Mouse (Mus musculus): ENCODE measurements around the gene Olfr593. TPM values are rescaled to one million over a fixed set of nuclear protein-coding genes. Genes with fewer than 3 reads are reported as not detected.
"Not testable (repeated sequence)": the region's sequence is repeated elsewhere in the genome, so short reads cannot be mapped to it uniquely, and the experiment has no call there.

The Olfr593 gene
- not detected for total RNA-seq (2021)
- long read RNA-seq, experiment 1 = 0 reads
- long read RNA-seq, experiment 2 = 0 reads

DNA sequence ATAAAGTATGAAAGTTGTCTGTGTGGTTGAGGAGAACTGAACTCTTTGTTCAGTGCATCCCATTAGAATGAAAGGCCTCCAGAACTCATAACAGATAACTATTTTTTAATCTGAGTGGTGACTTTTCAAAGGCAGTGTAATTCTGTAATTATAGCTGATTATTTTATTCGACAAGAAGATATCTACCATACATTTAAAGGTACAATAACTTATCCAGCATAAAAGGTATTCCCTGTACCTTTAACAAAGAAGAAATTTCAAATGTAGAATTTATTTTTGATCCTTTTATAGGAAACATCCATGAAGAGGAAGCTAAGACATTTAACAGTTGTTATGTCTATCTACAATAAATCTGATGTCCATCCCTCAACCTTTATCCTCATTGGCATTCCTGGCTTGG is at the start of gene Olfr593:
Olfr593 (plus strand) TSS at position 301 of the 400 bp plus-strand sequence.
- DNase-seq = no peak
- intact Hi-C loops (cut with DNase I; ENCODE audit: low total_unique reads) = no loop called here

- DNase-seq = no peak
- intact Hi-C loops (cut with DNase I; ENCODE audit: low total_unique reads) = no loop called here
Observed at GRCm38 (mm10) chr7:103169697-103170096, 42.0 kb upstream of the Olfr593 start.

DNA sequence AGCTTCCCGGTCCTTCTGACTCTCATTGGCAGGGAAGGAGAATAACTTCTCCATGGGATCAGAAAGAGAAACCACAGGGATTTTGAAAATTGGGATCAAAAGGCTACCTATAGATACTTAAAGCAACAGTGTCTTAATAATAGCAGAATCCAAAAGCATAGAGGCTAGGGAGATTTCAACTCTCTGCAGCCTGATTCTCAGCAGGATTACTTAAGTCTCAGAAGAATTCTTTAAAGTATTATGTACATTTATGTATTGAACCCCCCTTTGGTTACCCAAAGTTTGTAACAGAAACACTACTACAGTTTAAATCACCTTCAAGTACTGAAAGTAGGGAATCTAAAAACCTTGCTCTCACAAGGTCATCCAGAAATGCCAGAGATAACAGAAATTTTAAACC is 33.4 kb upstream of the Olfr593 start, which contains the start of gene Olfr591:
Olfr591 (minus strand) TSS at position 101 of the 400 bp plus-strand sequence.
- intact Hi-C loops (cut with DNase I; ENCODE audit: low total_unique reads) = no loop called here
- DNase-seq = no peak

DNA sequence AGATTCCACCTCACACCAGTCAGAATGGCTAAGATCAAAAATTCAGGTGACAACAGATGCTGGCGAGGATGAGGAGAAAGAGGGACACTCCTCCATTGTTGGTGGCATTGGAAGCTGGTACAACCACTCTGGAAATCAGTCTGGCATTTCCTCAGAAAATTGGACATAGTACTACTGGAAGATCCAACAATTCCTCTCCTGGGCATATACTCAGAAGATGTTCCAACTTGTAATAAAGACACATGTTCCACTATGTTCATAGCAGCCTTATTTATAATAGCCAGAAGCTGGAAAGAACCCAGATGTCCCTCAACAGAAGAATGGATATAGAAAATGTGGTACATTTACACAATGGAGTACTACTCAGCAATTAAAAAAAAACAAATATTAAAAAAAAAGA is 27.2 kb upstream of the Olfr593 start, which contains the start of gene Olfr592:
Olfr592 (plus strand) TSS at position 301 of the 400 bp plus-strand sequence.
- intact Hi-C loops (cut with DNase I; ENCODE audit: low total_unique reads); DNase-seq: not testable (repeated sequence)

GRCm38 (mm10) chr7:103212050-103212449 is 388 bp downstream of the Olfr593 start:
- DNase-seq; intact Hi-C loops (cut with DNase I; ENCODE audit: low total_unique reads): not testable (repeated sequence)

- no peak for DNase-seq
- intact Hi-C loops (cut with DNase I; ENCODE audit: low total_unique reads) = no loop called here
Observed at GRCm38 (mm10) chr7:103216696-103217095, 5.0 kb downstream of the Olfr593 start, which contains the start of gene Olfr594. Olfr594 (plus strand) TSS chr7:103216996.

DNA sequence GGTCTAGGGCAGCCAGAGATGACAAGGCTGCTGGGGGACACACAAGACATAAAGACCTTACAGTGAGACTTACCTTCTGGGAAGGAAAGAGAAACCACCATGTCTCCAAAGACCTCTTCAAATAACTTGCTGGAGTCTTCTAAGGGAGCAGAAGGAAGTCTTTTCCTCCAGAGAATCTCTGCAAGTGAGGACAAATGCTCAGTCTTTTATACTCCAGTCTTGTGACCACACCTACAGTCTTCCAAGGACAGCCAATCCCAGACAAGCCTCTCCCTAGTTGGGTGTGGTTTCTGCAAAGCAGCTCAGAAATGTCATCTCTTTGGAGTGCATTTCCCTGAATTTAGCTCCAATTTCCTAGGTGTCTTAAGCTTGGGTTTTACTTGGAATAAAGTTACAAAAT is 40.7 kb downstream of the Olfr593 start, which contains the start of gene Usp17ld:
Usp17ld (minus strand) TSS at position 101 of the 400 bp plus-strand sequence.
- intact Hi-C loops (cut with DNase I; ENCODE audit: low total_unique reads); DNase-seq: not testable (repeated sequence)

Small RNAs within 50 kb of the gene (microRNA-seq; reads per million reads assigned to microRNA genes)
- 0 reads per million in 2 experiments for gene Gm25171

Other genes with a start within 250 kb of the Olfr593 start
- gene Olfr576, start 249.2 kb upstream of the Olfr593 start, total RNA-seq (2021) = not detected
- not detected for gene Olfr577, start 235.9 kb upstream of the Olfr593 start, total RNA-seq (2021)
- gene Olfr578, start 222.5 kb upstream of the Olfr593 start, total RNA-seq (2021) = not detected
- gene Olfr582, start 173.8 kb upstream of the Olfr593 start, total RNA-seq (2021) = not detected
- gene Olfr583, start 160.6 kb upstream of the Olfr593 start, total RNA-seq (2021) = not detected
- not detected for gene Olfr584, start 130.0 kb upstream of the Olfr593 start, total RNA-seq (2021)
- gene Olfr585, start 114.1 kb upstream of the Olfr593 start, total RNA-seq (2021) = not detected
- gene Olfr586, start 86.2 kb upstream of the Olfr593 start, total RNA-seq (2021) = not detected
- not detected for gene Olfr588-ps1, start 71.0 kb upstream of the Olfr593 start, total RNA-seq (2021)
- not detected for gene Olfr589, start 55.5 kb upstream of the Olfr593 start, total RNA-seq (2021)
- gene Olfr591, start 33.5 kb upstream of the Olfr593 start, total RNA-seq (2021) = not detected
- not detected for gene Olfr592, start 27.1 kb upstream of the Olfr593 start, total RNA-seq (2021)
- gene Olfr594, start 5.1 kb downstream of the Olfr593 start, total RNA-seq (2021) = not detected
- not detected for gene Usp17ld, start 40.6 kb downstream of the Olfr593 start, total RNA-seq (2021)
- not detected for gene Olfr596, start 93.8 kb downstream of the Olfr593 start, total RNA-seq (2021)
- gene Olfr597, start 104.5 kb downstream of the Olfr593 start, total RNA-seq (2021) = not detected
- not detected for gene Olfr598, start 111.7 kb downstream of the Olfr593 start, total RNA-seq (2021)
- gene Olfr599, start 124.1 kb downstream of the Olfr593 start, total RNA-seq (2021) = not detected
- gene Olfr600, start 137.8 kb downstream of the Olfr593 start, total RNA-seq (2021) = not detected
- gene Olfr601, start 150.8 kb downstream of the Olfr593 start, total RNA-seq (2021) = not detected
- gene Olfr603, start 174.3 kb downstream of the Olfr593 start, total RNA-seq (2021) = not detected
- not detected for gene Usp17lc, start 203.2 kb downstream of the Olfr593 start, total RNA-seq (2021)
- gene Olfr605, start 233.6 kb downstream of the Olfr593 start, total RNA-seq (2021) = not detected
- not detected for gene Olfr606, start 237.2 kb downstream of the Olfr593 start, total RNA-seq (2021)

Measured in gastrocnemius, postnatal 14 days (tissue).